Mouse (Mus musculus): ENCODE measurements around the gene Dbil5. TPM values are rescaled to one million over a fixed set of nuclear protein-coding genes. Genes with fewer than 3 reads are reported as not detected.

Gene Dbil5
- polyA plus RNA-seq, 1 experiment from 2014 or later: 1.3 TPM

- Histone ChIP-seq H3K27me3 (ENCODE audit: control insufficient read depth, insufficient read depth, low read length) (no peaks in the 10 kb centered on the region), H3K9ac (replicated peaks; ENCODE audit: low read depth, low read length) (no peak overlapping the region), H3K9me3 (ENCODE audit: control insufficient read depth, low read depth, low read length) (no peaks in the 10 kb centered on the region), H3K4me2 (replicated peaks; ENCODE audit: low read depth, low read length) (peak overlapping the region; percentile 71), H3K4me1 (ENCODE audit: control insufficient read depth, insufficient read depth, low read length) (0 out of 2 replicates have a peak, but pooled peaks cover 4% of the 10 kb centered on the region), H3K36me3 (ENCODE audit: control insufficient read depth, insufficient read depth, low read length) (peaks cover 27% of the 10 kb centered on the region), H3K4me3 (ENCODE audit: low read depth, low read length) (peak overlapping the region; percentile 81; the same call in 1 of the 2 replicates), H3K27ac (ENCODE audit: low read length) (peak overlapping the region; percentile 97; the same call in 1 of the 2 replicates)
- no peak for ATAC-seq (ENCODE audit: insufficient number of reproducible peaks, insufficient read depth, low FRiP score, low read depth)
- 94% methylated on average over 5 of the region's 5 CpGs for WGBS
These were observed 1.3 kb upstream of the Dbil5 start for GRCm38 (mm10) chr11:76216049-76216540.

- H3K9ac ChIP-seq (replicated peaks; ENCODE audit: low read depth, low read length): peak overlapping the region; percentile 90
- H3K27me3 ChIP-seq (ENCODE audit: control insufficient read depth, insufficient read depth, low read length): no peaks in the 10 kb centered on the region
- H3K4me1 ChIP-seq (ENCODE audit: control insufficient read depth, insufficient read depth, low read length): 0 out of 2 replicates have a peak, but pooled peaks cover 4% of the 10 kb centered on the region
- H3K36me3 ChIP-seq (ENCODE audit: control insufficient read depth, insufficient read depth, low read length): peaks cover 30% of the 10 kb centered on the region
- no peaks in the 10 kb centered on the region for H3K9me3 ChIP-seq (ENCODE audit: control insufficient read depth, low read depth, low read length)
- ATAC-seq (ENCODE audit: insufficient number of reproducible peaks, insufficient read depth, low FRiP score, low read depth): no peak
- H3K4me2 ChIP-seq (replicated peaks; ENCODE audit: low read depth, low read length): peak overlapping the region; percentile 71
- 2% methylated on average over 33 of the region's 33 CpGs for WGBS
- peak overlapping the region; percentile 81 for H3K4me3 ChIP-seq (ENCODE audit: low read depth, low read length)
- H3K27ac ChIP-seq (ENCODE audit: low read length): peak overlapping the region; percentile 97
These were observed 573 bp upstream of the Dbil5 start for GRCm38 (mm10) chr11:76216681-76217389.

- Histone ChIP-seq H3K9me3 (ENCODE audit: control insufficient read depth, low read depth, low read length) (no peaks in the 10 kb centered on the region), H3K9ac (replicated peaks; ENCODE audit: low read depth, low read length) (no peak overlapping the region), H3K27ac (ENCODE audit: low read length) (no peak overlapping the region), H3K27me3 (ENCODE audit: control insufficient read depth, insufficient read depth, low read length) (no peaks in the 10 kb centered on the region), H3K4me2 (replicated peaks; ENCODE audit: low read depth, low read length) (no peak overlapping the region), H3K4me3 (ENCODE audit: low read depth, low read length) (no peak overlapping the region), H3K36me3 (ENCODE audit: control insufficient read depth, insufficient read depth, low read length) (peaks cover 44% of the 10 kb centered on the region), H3K4me1 (ENCODE audit: control insufficient read depth, insufficient read depth, low read length) (no peaks in the 10 kb centered on the region)
- no peak for ATAC-seq (ENCODE audit: insufficient number of reproducible peaks, insufficient read depth, low FRiP score, low read depth)
- WGBS: 92% methylated on average over 5 of the region's 5 CpGs
These were observed 7.2 kb downstream of the Dbil5 start for GRCm38 (mm10) chr11:76224631-76225030.

- Histone ChIP-seq H3K36me3 (ENCODE audit: control insufficient read depth, insufficient read depth, low read length) (peaks cover 40% of the 10 kb centered on the region), H3K27me3 (ENCODE audit: control insufficient read depth, insufficient read depth, low read length) (no peaks in the 10 kb centered on the region), H3K9me3 (ENCODE audit: control insufficient read depth, low read depth, low read length) (no peaks in the 10 kb centered on the region)
These were observed 7.6 kb downstream of the Dbil5 start for GRCm38 (mm10) chr11:76225051-76225450.

GRCm38 (mm10) chr11:76236136-76236535 lies 18.7 kb downstream of the Dbil5 start:
- Histone ChIP-seq H3K4me3 (ENCODE audit: low read depth, low read length) (no peak overlapping the region), H3K4me1 (ENCODE audit: control insufficient read depth, insufficient read depth, low read length) (no peaks in the 10 kb centered on the region), H3K27ac (ENCODE audit: low read length) (no peak overlapping the region), H3K4me2 (replicated peaks; ENCODE audit: low read depth, low read length) (no peak overlapping the region), H3K27me3 (ENCODE audit: control insufficient read depth, insufficient read depth, low read length) (no peaks in the 10 kb centered on the region), H3K36me3 (ENCODE audit: control insufficient read depth, insufficient read depth, low read length) (peaks cover 64% of the 10 kb centered on the region), H3K9me3 (ENCODE audit: control insufficient read depth, low read depth, low read length) (no peaks in the 10 kb centered on the region), H3K9ac (replicated peaks; ENCODE audit: low read depth, low read length) (no peak overlapping the region)
- WGBS: 90% methylated on average over 3 of the region's 3 CpGs
- no peak for ATAC-seq (ENCODE audit: insufficient number of reproducible peaks, insufficient read depth, low FRiP score, low read depth)

More at GRCm38 (mm10) chr11:76225051-76225450, 7.6 kb downstream of the Dbil5 start:
- no peak overlapping the region for H3K4me3 ChIP-seq (ENCODE audit: low read depth, low read length)
- no peak overlapping the region for H3K4me2 ChIP-seq (replicated peaks; ENCODE audit: low read depth, low read length)
- no peak for ATAC-seq (ENCODE audit: insufficient number of reproducible peaks, insufficient read depth, low FRiP score, low read depth)
- no peak overlapping the region for H3K27ac ChIP-seq (ENCODE audit: low read length)
- H3K4me1 ChIP-seq (ENCODE audit: control insufficient read depth, insufficient read depth, low read length): no peaks in the 10 kb centered on the region
- H3K9ac ChIP-seq (replicated peaks; ENCODE audit: low read depth, low read length): no peak overlapping the region

GRCm38 (mm10) chr11:76239750-76240149 lies 22.3 kb downstream of the Dbil5 start:
- Histone ChIP-seq H3K4me1 (ENCODE audit: control insufficient read depth, insufficient read depth, low read length) (peaks cover 9% of the 10 kb centered on the region; the same call in 1 of the 2 replicates), H3K36me3 (ENCODE audit: control insufficient read depth, insufficient read depth, low read length) (peaks cover 35% of the 10 kb centered on the region), H3K27ac (ENCODE audit: low read length) (no peak overlapping the region), H3K27me3 (ENCODE audit: control insufficient read depth, insufficient read depth, low read length) (no peaks in the 10 kb centered on the region), H3K9me3 (ENCODE audit: control insufficient read depth, low read depth, low read length) (no peaks in the 10 kb centered on the region), H3K9ac (replicated peaks; ENCODE audit: low read depth, low read length) (no peak overlapping the region), H3K4me3 (ENCODE audit: low read depth, low read length) (no peak overlapping the region), H3K4me2 (replicated peaks; ENCODE audit: low read depth, low read length) (no peak overlapping the region)
- no peak for ATAC-seq (ENCODE audit: insufficient number of reproducible peaks, insufficient read depth, low FRiP score, low read depth)
- 95% methylated on average over 2 of the region's 2 CpGs for WGBS

- no peaks in the 10 kb centered on the region for H3K27me3 ChIP-seq (ENCODE audit: control insufficient read depth, insufficient read depth, low read length)
- peak within 1 kb of the TSS; percentile 92 for H3K4me3 ChIP-seq (ENCODE audit: low read depth, low read length)
- peak within 1 kb of the TSS; percentile 71 for H3K9ac ChIP-seq (replicated peaks; ENCODE audit: low read depth, low read length)
- H3K4me1 ChIP-seq (ENCODE audit: control insufficient read depth, insufficient read depth, low read length): peaks cover 9% of the 10 kb centered on the region; the same call in 1 of the 2 replicates
- peak within 1 kb of the TSS; percentile 89 for H3K4me2 ChIP-seq (replicated peaks; ENCODE audit: low read depth, low read length)
- H3K36me3 ChIP-seq (ENCODE audit: control insufficient read depth, insufficient read depth, low read length): peaks cover 19% of the 10 kb centered on the region
- WGBS: under 1% methylated on average over 61 of the region's 61 CpGs
- peak; percentile 88 for ATAC-seq (ENCODE audit: insufficient number of reproducible peaks, insufficient read depth, low FRiP score, low read depth)
- peak within 1 kb of the TSS; percentile 78 for H3K27ac ChIP-seq (ENCODE audit: low read length)
- no peaks in the 10 kb centered on the region for H3K9me3 ChIP-seq (ENCODE audit: control insufficient read depth, low read depth, low read length)
These were observed 25.7 kb downstream of the Dbil5 start, which contains the start of the genes Mrm3 and Glod4 for GRCm38 (mm10) chr11:76242901-76243810. TSS of gene Mrm3 (plus strand) at chr11:76243715. TSS of gene Glod4 (minus strand) at chr11:76243725.

Measured in stomach, embryonic 14.5 days (tissue).